Mouse (Mus musculus): ENCODE data around the gene Mmgt1. TPM values are rescaled to one million over a fixed set of nuclear protein-coding genes. Genes with fewer than 3 reads are reported as not detected.

Mmgt1 gene
- 1 to 10 TPM; 7.4 TPM for polyA plus RNA-seq (2017; shearing (Covaris generic))

DNA sequence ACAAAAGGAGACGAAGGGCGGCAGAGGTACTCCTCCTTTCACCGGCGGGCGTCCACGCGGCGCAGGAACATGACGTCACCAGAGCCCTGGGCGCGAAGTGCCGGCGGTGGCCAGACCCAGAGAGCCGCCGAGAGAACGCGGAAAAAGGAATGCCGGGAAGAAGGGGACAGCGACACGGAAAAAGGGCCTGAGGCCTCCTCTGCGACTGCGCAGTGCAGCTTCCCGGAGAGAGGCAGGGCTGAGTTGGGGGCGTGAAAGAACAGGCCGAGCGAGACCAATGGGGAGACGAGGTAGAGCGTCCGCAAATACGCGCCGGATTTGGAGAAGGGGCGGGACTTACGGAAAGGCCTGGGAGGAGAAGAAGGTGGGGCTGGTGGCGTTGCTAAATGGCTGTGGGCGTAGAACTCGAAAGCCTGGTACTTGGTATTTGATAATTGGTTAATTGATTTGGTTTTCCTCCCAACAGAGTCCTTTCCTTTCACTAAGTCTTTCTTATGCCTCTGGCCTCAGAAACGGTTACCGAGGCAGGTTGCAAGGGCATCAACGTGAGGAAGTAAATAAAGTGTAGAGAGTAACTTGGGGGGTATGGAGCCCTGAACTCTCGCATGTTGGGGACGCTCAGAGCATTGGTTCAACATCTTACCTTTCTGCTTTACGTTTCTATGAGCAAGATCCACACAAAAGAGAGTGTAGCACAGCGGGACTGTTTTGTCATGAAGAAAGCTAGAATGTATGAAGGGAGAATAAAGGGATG lies at the start of gene Mmgt1:
Gene Mmgt1 (minus strand): TSS at position 183 of the 754 bp plus-strand sequence.

DNA sequence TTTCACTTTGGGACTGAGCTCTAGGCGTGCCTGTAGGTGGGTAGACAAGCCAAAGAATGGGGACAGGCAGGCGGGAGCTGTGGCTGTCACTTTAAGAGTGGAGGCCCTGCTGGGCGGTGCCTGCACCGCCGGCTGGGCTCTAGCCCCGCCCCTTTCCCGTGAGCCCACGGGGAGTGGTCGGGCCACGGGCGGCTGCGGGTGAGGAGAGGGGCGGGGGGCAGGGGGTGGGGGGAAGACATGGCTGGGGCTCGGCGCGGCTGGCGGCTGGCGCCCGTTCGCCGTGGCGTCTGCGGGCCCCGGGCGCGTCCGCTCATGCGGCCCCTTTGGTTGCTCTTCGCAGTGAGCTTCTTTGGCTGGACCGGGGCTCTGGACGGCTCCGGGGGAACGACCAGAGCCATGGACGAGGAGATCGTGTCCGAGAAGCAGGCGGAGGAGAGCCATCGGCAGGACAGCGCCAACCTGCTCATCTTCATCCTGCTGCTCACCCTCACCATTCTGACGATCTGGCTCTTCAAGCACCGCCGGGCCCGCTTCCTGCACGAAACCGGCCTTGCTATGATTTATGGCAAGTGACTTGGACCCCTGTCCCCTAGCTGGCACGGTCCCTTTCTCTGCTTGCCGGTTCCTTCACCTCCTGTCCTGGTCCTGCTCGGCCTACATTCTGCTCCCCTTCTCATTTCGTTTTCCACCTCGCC lies 11.9 kb upstream of the Mmgt1 start, which contains the start of gene Slc9a6:
Gene Slc9a6 (plus strand): TSS at position 135 of the 695 bp plus-strand sequence.

GRCm38 (mm10) chrX:56549506-56549905 lies 48.4 kb downstream of the Mmgt1 start, which contains the start of gene Gm648:
TSS of gene Gm648 (minus strand) at chrX:56549606.

Other genes starting within 250 kb of the Mmgt1 start
- gene Smim10l2a, start 223.5 kb downstream of the Mmgt1 start, polyA plus RNA-seq (2017; shearing (Covaris generic)), result 1 to 10 TPM; 4.8 to 5.3 TPM
- gene Gm2174, start 150.1 kb downstream of the Mmgt1 start, polyA plus RNA-seq (2017; shearing (Covaris generic)), result not detected
- gene Ints6l, start 143.2 kb downstream of the Mmgt1 start, polyA plus RNA-seq (2017; shearing (Covaris generic)), result 10 to 100 TPM; 23.3 to 36.5 TPM
- not detected for gene Gm10477, start 73.3 kb downstream of the Mmgt1 start, polyA plus RNA-seq (2017; shearing (Covaris generic))
- under 1 TPM in 1 of 2 experiments, not detected in 1; 0.22 TPM for gene Gm648, start 48.5 kb downstream of the Mmgt1 start, polyA plus RNA-seq (2017; shearing (Covaris generic))
- gene Slc9a6, start 11.7 kb upstream of the Mmgt1 start, polyA plus RNA-seq (2017; shearing (Covaris generic)), result 10 to 100 TPM; 15.9 to 20.0 TPM
- gene Fhl1, start 133.7 kb upstream of the Mmgt1 start, polyA plus RNA-seq (2017; shearing (Covaris generic)), result under 1 TPM in 1 of 2 experiments, not detected in 1; 0.10 TPM
- gene Map7d3, start 224.3 kb upstream of the Mmgt1 start, polyA plus RNA-seq (2017; shearing (Covaris generic)), result under 1 TPM; 0.31 to 0.32 TPM

All from activated CD4-positive, CD25-positive, alpha-beta regulatory T cell (primary cell).